Mouse (Mus musculus) splenic B cell, adult 2 months (primary cell): ENCODE results near the gene Stx17.

Source experiments
- DNase-seq: peaks from one replicate; pipeline ENCODE4 v3.0.0-alpha.2; 2011; ENCODE audit warnings: low read depth, low spot score
- H3K27me3 ChIP-seq: 2 replicates; pipeline ENCODE4 v1.6.1; 2012; ENCODE audit warnings: mild to moderate bottlenecking, low read length, moderate library complexity, mixed read lengths; ENCODE audit not compliant: control insufficient read depth, poor library complexity, insufficient read depth, severe bottlenecking
- H3K36me3 ChIP-seq: 2 replicates; pipeline ENCODE4 v1.6.1; 2012; ENCODE audit warnings: mild to moderate bottlenecking, low read length, moderate library complexity, mixed read lengths; ENCODE audit not compliant: control insufficient read depth, poor library complexity, insufficient read depth, severe bottlenecking

Gene Stx17

DNA sequence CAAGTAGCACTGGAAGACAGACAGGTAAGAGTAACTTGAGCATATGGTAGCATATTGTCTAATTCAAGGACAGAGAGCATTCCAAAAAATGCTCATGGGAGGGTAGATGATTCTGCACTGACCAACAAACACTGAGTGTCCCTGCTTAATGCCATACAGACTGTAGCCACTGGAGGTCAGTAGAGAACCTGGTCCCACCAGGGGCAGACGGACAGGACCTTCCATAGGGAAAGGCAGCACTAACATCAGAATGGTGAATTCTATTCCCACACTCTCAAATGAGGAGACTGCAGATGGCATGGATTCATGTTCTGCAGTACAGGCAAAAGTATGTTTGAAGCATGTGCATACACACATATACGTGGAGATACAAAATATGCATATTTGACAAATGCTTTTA, 100.5 kb downstream of the Stx17 start:
- DNase-seq: peak; percentile 69
- H3K36me3 ChIP-seq: peaks cover 3% of the 10 kb centered on the region; the same call in 1 of the 2 replicates

DNA sequence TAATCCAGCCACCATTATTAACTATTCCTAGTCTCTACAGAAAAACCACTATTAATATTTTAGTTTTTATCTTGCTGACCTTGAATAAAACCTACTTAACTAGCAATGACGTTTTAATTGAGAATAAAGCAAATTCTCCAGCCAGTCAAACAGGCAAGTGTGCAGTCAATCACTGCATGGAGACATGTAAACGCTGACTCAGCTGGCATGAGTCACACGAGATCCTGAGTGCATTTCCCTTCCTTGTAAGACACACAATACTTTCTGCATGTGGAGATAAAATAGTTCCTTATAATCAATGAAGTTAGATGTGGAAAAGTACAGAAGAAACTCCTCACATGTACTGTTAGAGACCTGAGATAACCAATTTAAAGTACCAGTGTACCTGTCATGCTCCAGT, 100.9 kb downstream of the Stx17 start:
- Histone ChIP-seq H3K36me3 (peaks cover 3% of the 10 kb centered on the region; the same call in 1 of the 2 replicates), H3K27me3 (no peaks in the 10 kb centered on the region)
- no peak for DNase-seq

More for the DNA sequence above, 100.5 kb downstream of the Stx17 start:
- H3K27me3 ChIP-seq: no peaks in the 10 kb centered on the region

DNA sequence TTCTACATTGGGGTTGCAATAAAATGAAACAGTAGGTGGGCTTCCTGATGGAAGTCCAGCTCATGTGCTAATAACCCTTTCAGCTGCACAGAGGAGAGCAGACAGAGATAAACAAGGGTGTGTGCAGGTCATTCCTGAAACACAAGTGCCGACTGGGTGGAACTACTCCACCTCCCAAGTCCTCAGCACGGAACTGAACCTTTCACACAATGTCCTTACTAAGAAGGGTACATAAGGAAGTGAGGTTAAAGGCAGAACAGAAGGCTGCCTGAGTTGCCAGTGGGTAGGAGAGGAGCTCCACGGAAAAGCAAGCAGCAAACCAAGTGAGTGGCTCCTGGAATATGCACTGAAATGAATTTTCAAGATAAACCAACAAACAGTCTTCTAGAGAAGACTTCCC, 102.1 kb downstream of the Stx17 start:
- H3K36me3 ChIP-seq: 0 out of 2 replicates have a peak, but pooled peaks cover 3% of the 10 kb centered on the region
- no peaks in the 10 kb centered on the region for H3K27me3 ChIP-seq
- no peak for DNase-seq
